Mouse (Mus musculus) E14TG2a.4 (cell line): ENCODE data around the gene Saa2.

Experiments used
- CTCF ChIP-seq: conservative IDR thresholded peaks from 2 replicates; pipeline ENCODE4 v1.5.1; 2014; ENCODE audit warnings: low read length
- NANOG ChIP-seq: IDR thresholded peaks from 2 replicates; pipeline ENCODE4 v1.6.1; 2014; ENCODE audit warnings: borderline replicate concordance, low read length, mixed read lengths

- no peak for TF ChIP-seq CTCF
- no peak for TF ChIP-seq NANOG
Observed at GRCm38 (mm10) chr7:46746381-46746780, 5.2 kb upstream of the Saa2 start.
